Mouse (Mus musculus) myocyte (in vitro differentiated cells): ENCODE results near the gene Ninl. TPM values are rescaled to one million over a fixed set of nuclear protein-coding genes. Genes with fewer than 3 reads are reported as not detected.

Source experiments
- H3K27me3 ChIP-seq: one replicate; pipeline ENCODE4 v1.6.1; 2011; ENCODE audit not compliant: control insufficient read depth, insufficient read depth, insufficient read length
- H3K36me3 ChIP-seq: one replicate; pipeline ENCODE4 v1.6.1; 2011; ENCODE audit not compliant: control insufficient read depth, insufficient read depth
- H3K4me2 ChIP-seq: one replicate; pipeline ENCODE4 v1.6.1; 2011; ENCODE audit warnings: low read depth, control low read depth
- H3K4me3 ChIP-seq: one replicate; pipeline ENCODE4 v1.5.1; 2011; ENCODE audit warnings: mild to moderate bottlenecking, control low read depth, moderate library complexity
- H3K79me2 ChIP-seq: one replicate; pipeline ENCODE4 v1.6.1; 2011; ENCODE audit not compliant: control insufficient read depth, insufficient read depth
- H3ac ChIP-seq: one replicate; pipeline ENCODE4 v1.6.1; 2011; ENCODE audit not compliant: control insufficient read depth, insufficient read length
- CEBPB ChIP-seq: IDR thresholded peaks from 2 replicates; pipeline ENCODE4 v1.6.1; 2011; ENCODE audit warnings: mild to moderate bottlenecking, moderate library complexity; ENCODE audit not compliant: poor library complexity, insufficient read depth, severe bottlenecking
- E2F4 ChIP-seq: IDR thresholded peaks from one replicate; pipeline ENCODE4 v1.6.1; 2011; ENCODE audit warnings: mild to moderate bottlenecking, control low read depth, moderate library complexity; ENCODE audit not compliant: insufficient read depth
- MAX ChIP-seq: IDR thresholded peaks from one replicate; pipeline ENCODE4 v1.6.1; 2011; ENCODE audit warnings: low read depth, mild to moderate bottlenecking, control low read depth
- MYOD1 ChIP-seq, 3 experiments: IDR thresholded peaks; one replicate each; pipeline ENCODE4 v1.6.1; 2011; ENCODE audit warnings: control low read depth in 2 of 3, low read depth in 2 of 3, mild to moderate bottlenecking in 2 of 3, moderate library complexity in 1 of 3; ENCODE audit not compliant: insufficient read length in 2 of 3, control insufficient read depth in 1 of 3
- MYOG ChIP-seq, 3 experiments: IDR thresholded peaks; one replicate each; pipeline ENCODE4 v1.6.1; 2011; ENCODE audit warnings: control low read depth in 2 of 3, low read depth in 2 of 3, mild to moderate bottlenecking in 2 of 3; ENCODE audit not compliant: insufficient read length in 2 of 3, control insufficient read depth in 1 of 3, insufficient read depth in 1 of 3
- POLR2A ChIP-seq: IDR thresholded peaks from one replicate; pipeline ENCODE4 v1.6.1; 2011; ENCODE audit warnings: low read depth, mild to moderate bottlenecking, control low read depth, moderate library complexity; ENCODE audit not compliant: insufficient read length
- POLR2AphosphoS2 ChIP-seq: IDR thresholded peaks from one replicate; pipeline ENCODE4 v1.6.1; 2011; ENCODE audit warnings: low read depth, control low read depth; ENCODE audit not compliant: insufficient read length
- REST ChIP-seq: IDR thresholded peaks from one replicate; pipeline ENCODE4 v1.6.1; 2011; ENCODE audit warnings: mild to moderate bottlenecking, control low read depth, moderate library complexity; ENCODE audit not compliant: insufficient read depth, insufficient read length
- SRF ChIP-seq: IDR thresholded peaks from one replicate; pipeline ENCODE4 v1.6.1; 2011; ENCODE audit warnings: low read depth; ENCODE audit not compliant: control insufficient read depth, insufficient read length
- TCF12 ChIP-seq: IDR thresholded peaks from one replicate; pipeline ENCODE4 v1.6.1; 2011; ENCODE audit warnings: mild to moderate bottlenecking, control low read depth; ENCODE audit not compliant: poor library complexity, insufficient read depth, severe bottlenecking
- TCF3 ChIP-seq: IDR thresholded peaks from one replicate; pipeline ENCODE4 v1.6.1; 2011; ENCODE audit warnings: low read depth, control low read depth; ENCODE audit not compliant: insufficient read length
- USF1 ChIP-seq: IDR thresholded peaks from one replicate; pipeline ENCODE4 v1.6.1; 2011; ENCODE audit warnings: low read depth, mild to moderate bottlenecking, control low read depth, moderate library complexity
- polyA plus RNA-seq: library from polyadenylated mRNA; unstranded; fragments of >200 nt; fragmentation: generic; extraction: Trizol; gene quantifications from one replicate; pipeline ENCODE4 v1.2.1, GENCODE M21; 2012; ENCODE audit warnings: missing spikeins

Gene Ninl
- polyA plus RNA-seq, 1 experiment, result 2.2 TPM

- peak overlapping the region; percentile 98 for H3K4me2 ChIP-seq
- H3K36me3 ChIP-seq, result no peaks in the 10 kb centered on the region
- TF ChIP-seq MAX (no peak), POLR2A (no peak), TCF3 (no peak), REST (no peak), MYOD1 (IDR thresholded peaks at IDR 0.05; ENCODE audit: control insufficient read depth in 1 of 3, insufficient read length in 2 of 3, low read depth in 2 of 3) (no peak), TCF12 (no peak), E2F4 (no peak), CEBPB (no peak), USF1 (no peak), SRF (no peak), MYOG (IDR thresholded peaks at IDR 0.05; ENCODE audit: control insufficient read depth in 1 of 3, insufficient read depth in 1 of 3, insufficient read length in 2 of 3, low read depth in 2 of 3) (no peak)
- peak overlapping the region; percentile 65 for H3K4me3 ChIP-seq
- H3K27me3 ChIP-seq, result no peaks in the 10 kb centered on the region
- peaks cover 50% of the 10 kb centered on the region for H3K79me2 ChIP-seq
- peak overlapping the region; percentile 75 for H3ac ChIP-seq
Measured at GRCm38 (mm10) chr2:151037876-151038552, 1.2 kb downstream of the Ninl start.

- no peak overlapping the region for H3K4me2 ChIP-seq
Measured at GRCm38 (mm10) chr2:151037292-151037691, 1.9 kb downstream of the Ninl start.

GRCm38 (mm10) chr2:151036721-151037120 lies 2.5 kb downstream of the Ninl start:
- peaks cover 53% of the 10 kb centered on the region for H3K79me2 ChIP-seq
- no peak overlapping the region for H3K4me2 ChIP-seq
- no peak overlapping the region for H3K4me3 ChIP-seq
- H3K36me3 ChIP-seq, result no peaks in the 10 kb centered on the region
- no peak overlapping the region for H3ac ChIP-seq
- TF ChIP-seq MYOD1 (IDR thresholded peaks at IDR 0.05; ENCODE audit: control insufficient read depth in 1 of 3, insufficient read length in 2 of 3, low read depth in 2 of 3), result no peak
- no peak for TF ChIP-seq TCF3
- no peak for TF ChIP-seq MYOG (IDR thresholded peaks at IDR 0.05; ENCODE audit: control insufficient read depth in 1 of 3, insufficient read depth in 1 of 3, insufficient read length in 2 of 3, low read depth in 2 of 3)
- TF ChIP-seq CEBPB, result no peak
- TF ChIP-seq REST, result no peak
- TF ChIP-seq E2F4, result no peak
- no peak for TF ChIP-seq SRF
- no peak for TF ChIP-seq MAX
- no peaks in the 10 kb centered on the region for H3K27me3 ChIP-seq

More at GRCm38 (mm10) chr2:151037292-151037691, 1.9 kb downstream of the Ninl start:
- Histone ChIP-seq H3K79me2 (peaks cover 53% of the 10 kb centered on the region), H3K4me3 (peak overlapping the region; percentile 65), H3ac (no peak overlapping the region), H3K27me3 (no peaks in the 10 kb centered on the region), H3K36me3 (no peaks in the 10 kb centered on the region)
- TF ChIP-seq POLR2AphosphoS2 (no peak), TCF3 (no peak), REST (no peak), POLR2A (no peak), E2F4 (no peak), TCF12 (no peak), USF1 (no peak), MYOD1 (IDR thresholded peaks at IDR 0.05; ENCODE audit: control insufficient read depth in 1 of 3, insufficient read length in 2 of 3, low read depth in 2 of 3) (no peak), MAX (no peak), SRF (no peak), CEBPB (no peak), MYOG (IDR thresholded peaks at IDR 0.05; ENCODE audit: control insufficient read depth in 1 of 3, insufficient read depth in 1 of 3, insufficient read length in 2 of 3, low read depth in 2 of 3) (no peak)

- no peak for TF ChIP-seq REST
- no peak for TF ChIP-seq TCF12
- no peak for TF ChIP-seq USF1
- TF ChIP-seq POLR2A, result no peak
- TF ChIP-seq SRF, result no peak
- no peak for TF ChIP-seq TCF3
Measured at GRCm38 (mm10) chr2:151034435-151034834, 4.7 kb downstream of the Ninl start.

GRCm38 (mm10) chr2:151021158-151021557 lies 18.0 kb downstream of the Ninl start:
- Histone ChIP-seq H3K4me3 (no peak overlapping the region), H3K36me3 (no peaks in the 10 kb centered on the region), H3K4me2 (no peak overlapping the region), H3K27me3 (no peaks in the 10 kb centered on the region), H3K79me2 (no peaks in the 10 kb centered on the region), H3ac (no peak overlapping the region)
- no peak for TF ChIP-seq POLR2A
- TF ChIP-seq MAX, result no peak
- TF ChIP-seq REST, result no peak
- no peak for TF ChIP-seq TCF3
- TF ChIP-seq MYOD1 (IDR thresholded peaks at IDR 0.05; ENCODE audit: control insufficient read depth in 1 of 3, insufficient read length in 2 of 3, low read depth in 2 of 3), result no peak
- no peak for TF ChIP-seq TCF12
- no peak for TF ChIP-seq CEBPB
- no peak for TF ChIP-seq POLR2AphosphoS2
- TF ChIP-seq MYOG (IDR thresholded peaks at IDR 0.05; ENCODE audit: control insufficient read depth in 1 of 3, insufficient read depth in 1 of 3, insufficient read length in 2 of 3, low read depth in 2 of 3), result no peak
- no peak for TF ChIP-seq SRF
- TF ChIP-seq E2F4, result no peak
- TF ChIP-seq USF1, result no peak

More at GRCm38 (mm10) chr2:151034435-151034834, 4.7 kb downstream of the Ninl start:
- no peak overlapping the region for H3K4me3 ChIP-seq
- H3K27me3 ChIP-seq, result no peaks in the 10 kb centered on the region
- H3K4me2 ChIP-seq, result no peak overlapping the region
- no peak overlapping the region for H3ac ChIP-seq
- no peaks in the 10 kb centered on the region for H3K36me3 ChIP-seq
- peaks cover 53% of the 10 kb centered on the region for H3K79me2 ChIP-seq
